Mouse (Mus musculus): ENCODE results near the gene Dnajc1.

The Dnajc1 gene

DNA sequence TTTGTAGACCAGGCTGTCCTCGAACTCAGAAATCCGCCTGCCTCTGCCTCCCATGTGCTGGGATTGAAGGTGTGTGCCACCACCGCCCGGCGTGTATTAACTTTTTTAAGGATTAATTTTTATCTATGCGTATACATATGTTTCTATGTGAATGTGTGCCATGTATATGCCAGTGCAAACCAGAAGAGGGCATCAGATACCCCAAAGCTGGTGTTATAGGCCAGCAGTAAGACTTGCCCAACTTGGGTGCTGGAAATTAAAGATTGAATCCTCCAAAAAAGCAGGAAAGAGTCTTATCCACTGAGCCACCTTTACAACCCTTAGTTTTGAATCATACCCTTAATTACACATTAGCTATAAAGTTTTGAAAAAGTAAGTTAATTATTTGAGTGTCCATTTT is 107.5 kb downstream of the Dnajc1 start:
- DNase-seq, result peak; percentile 21

DNA sequence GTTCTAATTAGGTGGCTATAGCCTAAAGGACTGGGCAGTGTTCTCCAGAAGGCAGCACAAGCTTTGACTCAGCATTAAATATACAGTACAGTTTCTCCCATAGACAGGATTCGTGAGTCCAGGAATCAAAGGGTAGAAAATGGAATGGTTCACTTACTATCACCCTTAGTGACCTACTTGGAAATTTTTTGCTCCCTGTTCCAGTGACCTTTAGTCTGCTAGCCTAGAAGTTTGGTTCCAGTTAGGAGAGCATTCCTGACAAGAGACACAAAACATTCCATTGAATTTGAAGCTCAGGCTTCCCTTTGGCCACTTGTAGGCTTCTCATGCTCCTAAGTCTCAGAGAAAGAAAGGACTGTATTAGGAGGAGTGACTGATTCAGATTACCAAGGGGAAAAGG is 126.9 kb downstream of the Dnajc1 start:
- no peak for DNase-seq

DNA sequence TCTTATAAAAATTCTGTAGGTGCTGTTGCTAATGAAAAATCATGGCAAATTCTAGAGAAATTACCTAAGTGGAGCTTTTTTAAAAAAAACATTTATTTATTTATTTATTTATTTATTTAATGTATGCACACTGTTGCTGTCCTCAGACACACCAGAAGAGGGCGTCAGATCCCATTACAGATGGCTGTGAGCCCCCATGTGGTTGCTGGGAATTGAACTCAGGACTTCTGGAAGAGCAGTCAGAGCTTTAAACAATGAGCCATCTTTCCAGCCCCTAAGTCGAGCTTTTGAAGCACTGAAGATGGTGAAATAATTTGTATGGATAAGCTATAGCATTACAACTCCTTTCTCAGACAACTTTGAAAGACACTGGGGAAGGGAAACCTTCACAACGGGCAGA is 128.1 kb downstream of the Dnajc1 start:
- DNase-seq, result no peak

DNA sequence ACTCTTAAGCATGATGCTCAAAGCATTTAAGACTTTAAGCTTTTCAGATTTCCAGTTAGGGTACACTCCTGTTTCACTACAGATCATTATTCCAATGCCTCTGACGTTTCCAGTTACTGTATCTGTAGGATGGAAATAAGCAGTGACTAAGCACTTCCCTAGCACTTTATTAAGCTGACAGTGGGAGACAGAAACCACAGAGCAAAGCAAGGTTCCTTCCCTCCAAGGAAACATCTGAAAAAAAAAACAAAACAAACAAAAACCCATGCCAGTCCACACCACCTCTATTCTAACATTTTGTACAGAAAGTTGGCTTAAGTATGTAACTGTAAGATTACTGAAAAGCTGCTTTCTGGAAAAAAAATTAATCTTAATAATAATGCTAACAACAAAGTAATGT is 130.3 kb downstream of the Dnajc1 start:
- no peak for DNase-seq

DNA sequence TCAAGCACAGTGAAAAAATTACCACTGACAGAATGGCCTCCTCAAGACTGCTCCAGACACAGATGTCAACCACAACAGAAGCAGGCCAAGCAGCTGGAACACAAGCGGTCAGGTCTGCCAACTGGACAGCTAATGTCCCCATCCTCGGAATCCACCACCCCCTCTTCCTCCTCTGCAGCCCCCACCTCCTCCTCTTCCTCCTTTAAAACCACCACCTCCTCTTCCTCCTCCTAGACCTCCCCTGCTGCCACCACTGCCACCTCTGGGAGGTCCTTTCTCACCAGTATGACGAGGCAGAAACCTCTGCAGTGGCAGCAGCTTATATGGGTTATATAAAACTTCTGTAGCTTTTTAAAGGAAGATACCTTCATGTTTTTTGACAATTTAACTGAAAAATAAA is 143.4 kb downstream of the Dnajc1 start:
- DNase-seq, result no peak

DNA sequence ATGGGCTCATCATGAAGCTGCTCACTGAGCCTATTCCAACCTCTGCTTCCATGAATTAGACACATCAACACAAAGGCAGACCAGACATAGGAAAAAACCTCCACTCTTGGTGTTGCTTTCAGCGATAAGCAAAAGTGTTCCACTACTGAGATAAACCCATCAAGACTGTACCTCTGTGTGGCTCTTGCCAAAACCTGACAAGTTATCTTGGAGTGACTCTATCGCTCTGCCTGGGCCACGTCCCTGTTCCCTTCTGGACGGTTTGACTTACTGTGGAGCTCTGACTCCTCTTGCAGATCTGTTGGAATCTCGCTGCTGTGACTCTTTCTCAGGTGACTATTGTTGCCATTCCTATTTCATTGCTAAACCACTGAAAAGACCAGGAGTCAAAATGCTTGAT is 157.1 kb downstream of the Dnajc1 start:
- no peak for DNase-seq

DNA sequence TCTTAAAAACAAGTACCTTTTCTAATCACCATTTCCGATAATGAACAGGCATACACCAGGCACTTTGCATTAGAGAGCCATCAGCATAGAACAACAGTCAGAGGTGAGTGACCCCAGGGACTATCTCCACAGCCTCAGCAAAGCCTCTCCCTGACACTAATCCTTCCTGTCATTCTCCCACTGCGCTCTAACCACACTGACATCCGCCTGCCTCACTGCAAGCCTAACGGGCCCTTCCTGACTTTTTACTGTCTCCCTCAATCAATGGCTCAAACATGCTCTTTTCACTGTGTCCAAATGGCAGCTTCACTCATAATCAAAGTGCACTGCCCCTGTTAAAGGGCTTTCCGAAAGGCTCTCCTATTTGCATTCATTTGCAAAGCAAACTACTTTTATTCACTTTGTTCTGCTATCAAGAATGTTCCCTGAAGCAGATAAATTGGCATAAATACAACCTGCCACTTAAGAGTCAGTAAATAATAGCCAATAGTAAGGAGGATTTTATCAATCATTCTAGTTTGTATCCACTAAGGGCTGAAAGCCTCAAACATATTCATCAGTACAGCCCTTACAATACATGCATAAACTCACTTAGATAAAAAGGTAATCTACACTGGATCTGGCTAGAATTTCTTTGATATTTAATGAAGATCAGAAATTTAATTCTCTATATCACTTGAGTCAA is 159.6 kb downstream of the Dnajc1 start:
- DNase-seq, result no peak

DNA sequence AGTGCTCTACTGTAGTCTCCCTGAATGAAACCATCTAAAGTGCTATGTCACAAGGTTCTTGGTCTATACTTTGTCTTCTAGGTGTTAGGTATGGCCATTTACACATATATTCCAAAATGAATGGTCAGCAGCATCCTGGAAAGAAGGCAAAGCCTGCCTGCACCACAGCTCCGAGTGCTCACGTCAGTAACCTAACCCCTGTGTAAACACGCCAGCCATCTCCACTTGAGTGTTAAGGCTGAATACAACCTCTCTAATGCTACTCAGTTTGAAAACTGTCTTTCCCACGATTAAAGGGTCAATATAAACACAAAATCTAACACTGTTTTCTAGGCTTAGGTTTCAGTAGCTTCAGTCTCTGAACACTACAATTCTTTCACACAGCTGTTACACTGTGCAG is 161.5 kb downstream of the Dnajc1 start:
- DNase-seq, result no peak

DNA sequence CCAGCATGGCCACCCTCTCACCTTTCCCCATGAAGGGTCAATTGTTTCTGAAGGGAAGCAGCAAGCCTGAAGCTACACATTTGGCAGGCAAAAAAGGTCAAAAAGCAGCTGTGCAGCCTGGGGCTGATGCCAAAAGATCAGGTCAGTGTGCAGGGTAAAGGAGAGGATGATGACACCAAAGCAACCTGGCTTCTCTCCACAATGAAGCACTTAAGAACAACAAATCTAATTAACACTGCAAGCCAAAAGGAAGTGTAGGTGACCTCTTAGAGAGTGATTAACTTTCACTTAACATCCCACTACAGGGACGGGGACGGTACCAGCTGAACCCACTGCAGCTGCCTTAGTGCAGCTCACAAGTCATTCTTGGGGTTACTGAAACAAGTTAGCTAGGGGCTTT is 163.4 kb downstream of the Dnajc1 start:
- no peak for DNase-seq

DNA sequence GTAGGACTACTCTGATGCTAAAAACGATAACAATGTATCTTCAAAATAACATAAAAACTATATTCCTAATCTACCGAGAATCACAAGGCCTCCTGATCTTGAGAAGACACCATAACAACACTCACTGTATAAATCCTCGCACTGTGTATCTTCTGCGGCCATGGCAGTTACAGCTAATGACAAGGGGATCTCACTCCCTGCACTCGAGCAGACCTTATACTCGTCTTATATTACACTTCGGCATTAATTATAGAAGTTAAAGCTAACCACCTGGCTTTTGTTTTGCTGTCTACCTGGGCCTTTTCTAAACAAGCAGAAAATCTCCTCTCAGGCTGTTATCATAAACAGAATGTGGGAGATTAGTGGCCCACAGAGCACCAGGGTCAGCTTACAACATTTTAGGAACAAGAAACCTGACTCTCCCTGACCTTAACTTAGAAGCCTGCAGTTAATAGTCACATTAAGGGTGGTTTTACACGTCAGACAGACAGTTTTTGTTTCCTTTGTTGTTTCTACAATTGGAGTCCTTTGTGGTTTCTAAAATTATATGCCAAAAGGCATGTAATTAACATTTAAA is 164.1 kb downstream of the Dnajc1 start:
- no peak for DNase-seq

DNA sequence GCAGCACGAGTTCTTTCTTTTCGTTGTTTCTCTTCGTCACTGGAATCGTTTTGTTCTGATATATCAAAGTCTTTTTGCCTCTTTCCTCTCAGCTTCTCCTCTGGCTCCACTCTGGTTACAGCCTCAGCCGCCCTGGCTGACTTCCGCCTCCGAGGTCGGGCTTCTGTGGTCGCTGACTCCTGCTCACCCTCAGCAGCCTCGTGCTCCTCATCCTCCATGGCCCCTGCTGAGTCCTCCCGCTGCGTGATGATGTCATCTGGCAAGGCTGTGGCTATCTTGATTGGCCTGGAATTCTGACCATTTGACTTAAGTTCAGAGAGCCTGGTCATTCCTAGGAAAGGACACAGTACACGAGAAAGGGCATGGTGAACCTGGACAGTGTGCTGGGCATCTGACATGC is 173.1 kb downstream of the Dnajc1 start:
- no peak for DNase-seq

DNA sequence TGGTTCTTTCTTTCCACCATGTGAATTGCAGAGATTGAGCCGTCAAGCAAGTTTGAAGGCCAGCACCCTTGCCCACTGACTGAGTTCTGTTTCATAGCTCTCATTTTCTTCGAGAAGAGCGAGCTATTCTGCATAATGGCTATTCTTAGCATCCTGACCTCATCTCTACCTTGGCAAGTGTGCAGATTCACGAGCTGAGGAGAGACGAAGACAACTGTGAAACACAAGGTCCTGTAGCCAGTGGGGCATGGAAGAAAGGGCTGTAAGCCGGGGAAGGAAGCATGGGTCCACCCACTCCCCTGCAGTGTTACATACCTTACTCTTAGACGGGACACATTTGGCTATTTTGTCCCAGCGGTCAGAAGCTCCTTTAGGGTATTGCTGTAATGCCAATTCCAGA is 173.5 kb downstream of the Dnajc1 start:
- no peak for DNase-seq

DNA sequence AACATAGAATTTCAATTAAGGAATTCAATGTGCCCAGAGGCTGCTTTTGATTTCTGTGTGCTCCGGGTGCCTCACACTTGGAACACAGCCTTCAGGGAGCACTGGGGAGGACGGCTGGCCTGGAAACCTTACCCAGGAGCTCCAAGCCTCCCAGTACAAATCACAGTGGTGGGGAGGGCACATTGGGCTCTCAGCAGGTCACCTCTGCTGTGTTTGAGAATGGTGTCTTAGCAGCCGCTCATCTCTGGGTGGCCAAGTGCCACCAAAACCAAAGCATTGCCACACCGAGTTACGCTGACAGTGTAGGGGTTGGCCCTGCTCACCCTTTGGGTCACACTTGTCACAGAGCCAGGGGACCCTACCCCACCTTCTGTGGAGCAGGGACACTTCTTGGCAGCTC is 174.1 kb downstream of the Dnajc1 start:
- no peak for DNase-seq

DNA sequence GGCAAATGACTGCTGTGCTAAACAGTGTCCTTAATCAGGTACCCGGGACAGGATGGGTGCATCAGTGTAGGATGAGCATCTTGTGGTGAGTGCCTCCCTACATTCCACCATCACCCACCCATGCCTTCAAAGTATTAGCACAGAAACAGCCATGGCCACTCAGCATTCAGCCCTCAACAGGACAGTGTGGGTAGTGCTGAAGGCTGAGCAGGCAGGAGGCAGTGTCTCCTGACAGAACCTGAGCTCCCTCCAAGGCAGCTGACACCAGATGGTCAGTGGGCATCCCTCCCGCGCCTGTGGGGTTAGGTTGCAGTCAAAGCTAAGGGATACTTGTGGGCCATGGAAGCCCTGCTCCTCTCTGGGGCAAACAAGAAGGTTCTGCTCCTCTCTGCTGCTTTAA is 174.8 kb downstream of the Dnajc1 start:
- DNase-seq, result no peak

DNA sequence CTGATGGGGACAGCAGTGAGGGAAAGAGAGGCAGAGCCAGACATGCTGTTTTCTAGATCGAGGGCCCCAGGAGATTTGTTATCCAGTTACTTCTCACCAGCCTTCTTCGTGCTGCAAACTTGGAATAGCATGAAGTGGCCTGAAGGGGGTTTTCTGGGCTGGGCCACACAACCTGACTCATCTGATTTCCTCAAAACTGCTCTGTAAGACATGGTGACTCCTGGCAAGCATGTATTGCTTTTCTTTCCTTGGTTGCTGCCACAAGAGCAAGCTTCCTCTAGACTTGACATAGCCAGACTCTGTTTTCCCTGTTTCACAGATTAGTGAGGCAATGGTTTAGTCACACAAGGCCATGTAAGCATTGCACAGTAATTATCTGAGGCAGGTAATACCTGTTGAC is 178.6 kb downstream of the Dnajc1 start:
- no peak for DNase-seq

DNA sequence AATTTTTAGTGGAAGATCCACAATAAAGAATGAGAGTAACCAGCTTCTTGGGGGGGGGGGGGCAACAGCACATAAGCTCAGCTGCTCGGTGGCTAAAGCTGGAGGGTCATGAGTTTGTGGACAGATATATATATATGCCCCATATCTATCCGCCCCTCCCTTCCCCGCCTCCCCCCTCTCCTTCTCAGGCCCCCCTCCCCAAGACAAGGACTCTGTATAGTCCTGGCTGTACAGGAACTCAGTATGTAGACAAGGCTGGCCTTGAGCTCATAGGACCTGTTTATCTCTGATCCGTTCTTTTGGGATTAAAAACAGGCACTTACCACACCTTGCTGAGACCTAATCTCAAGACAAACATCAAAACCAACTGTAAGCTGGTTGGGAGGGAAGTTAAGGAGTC is 182.7 kb downstream of the Dnajc1 start:
- DNase-seq, result no peak

DNA sequence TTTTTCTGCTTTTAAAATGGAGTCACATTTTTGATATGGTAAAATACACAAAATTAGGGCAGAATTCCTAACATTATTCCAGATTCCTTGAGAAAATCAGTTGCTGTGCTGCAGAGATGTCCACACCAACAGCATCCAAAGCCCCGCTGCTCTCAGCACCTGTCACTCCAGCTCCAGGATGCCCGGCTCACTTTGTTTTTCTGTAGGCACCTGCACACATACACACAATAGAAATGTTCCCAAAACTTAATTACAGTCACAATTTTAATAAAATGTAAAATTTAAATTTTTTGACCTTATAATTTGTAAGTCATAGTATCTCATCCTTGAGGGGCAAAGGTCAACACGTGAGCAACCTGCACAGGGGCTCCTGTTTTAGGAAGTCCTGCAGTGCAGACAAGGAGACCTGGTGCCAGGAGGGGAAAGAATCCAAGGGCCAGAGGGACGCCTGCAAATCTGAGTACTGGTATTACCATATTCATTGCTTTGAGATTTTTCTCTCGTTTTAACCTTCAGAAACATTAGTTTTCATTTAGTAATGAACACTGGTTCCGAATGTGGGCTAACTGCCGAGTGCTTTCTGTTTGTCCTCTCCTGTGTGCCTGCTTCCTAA is 183.3 kb downstream of the Dnajc1 start:
- DNase-seq, result no peak

DNA sequence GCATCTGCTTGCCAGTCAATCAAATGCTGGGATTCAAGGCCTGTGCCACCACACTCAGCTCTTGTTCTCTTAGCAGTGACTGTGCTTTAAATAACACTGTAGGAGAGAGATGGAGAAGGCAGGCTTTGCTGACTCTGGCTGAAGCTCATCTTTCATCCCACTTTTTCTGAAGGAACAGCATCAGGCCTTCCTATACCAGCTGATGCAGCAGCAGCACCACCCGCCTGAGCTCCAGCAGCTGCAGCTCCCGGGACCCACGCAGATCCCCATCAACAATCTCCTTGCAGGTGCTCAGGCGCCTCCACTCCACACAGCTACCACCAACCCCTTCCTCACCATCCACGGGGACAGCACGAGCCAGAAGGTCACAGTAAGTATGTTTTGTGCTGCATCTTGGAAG is 184.1 kb downstream of the Dnajc1 start:
- no peak for DNase-seq

DNA sequence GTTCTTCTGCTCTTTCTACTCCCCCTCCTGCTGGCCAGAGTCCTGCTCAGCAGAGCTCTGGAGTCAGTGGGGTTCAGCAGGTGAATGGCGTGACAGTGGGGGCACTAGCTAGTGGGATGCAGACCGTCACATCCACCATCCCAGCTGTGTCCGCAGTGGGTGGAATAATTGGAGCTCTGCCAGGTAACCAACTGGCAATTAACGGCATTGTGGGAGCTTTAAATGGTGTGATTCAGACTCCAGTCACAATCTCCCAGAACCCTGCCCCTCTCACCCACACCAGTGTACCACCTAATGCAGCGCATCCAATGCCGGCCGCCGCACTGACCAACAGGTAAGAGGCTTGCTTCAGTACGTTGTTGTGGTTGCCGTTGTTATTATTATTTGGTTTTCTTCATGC is 185.8 kb downstream of the Dnajc1 start:
- DNase-seq, result no peak

DNA sequence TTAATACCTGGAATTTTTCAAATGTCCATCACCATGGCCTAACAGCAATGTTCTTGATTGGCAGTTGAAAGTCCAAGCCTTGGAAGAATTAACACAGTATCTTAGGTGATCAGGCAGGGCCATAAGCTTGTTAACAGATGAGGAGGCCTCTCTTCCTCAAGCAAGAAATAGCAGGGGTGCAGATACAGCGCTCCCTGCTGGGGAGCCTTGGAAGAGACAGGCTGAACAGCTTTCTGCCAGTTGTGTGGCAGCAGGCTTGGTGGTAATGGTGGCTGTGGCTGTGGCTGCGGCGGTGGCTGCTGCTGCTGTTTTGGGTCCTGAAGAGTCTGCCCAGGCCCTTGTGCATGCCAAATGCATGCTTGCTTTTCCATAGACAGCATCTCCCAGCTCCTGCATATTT is 187.5 kb downstream of the Dnajc1 start:
- DNase-seq, result peak; percentile 78

DNA sequence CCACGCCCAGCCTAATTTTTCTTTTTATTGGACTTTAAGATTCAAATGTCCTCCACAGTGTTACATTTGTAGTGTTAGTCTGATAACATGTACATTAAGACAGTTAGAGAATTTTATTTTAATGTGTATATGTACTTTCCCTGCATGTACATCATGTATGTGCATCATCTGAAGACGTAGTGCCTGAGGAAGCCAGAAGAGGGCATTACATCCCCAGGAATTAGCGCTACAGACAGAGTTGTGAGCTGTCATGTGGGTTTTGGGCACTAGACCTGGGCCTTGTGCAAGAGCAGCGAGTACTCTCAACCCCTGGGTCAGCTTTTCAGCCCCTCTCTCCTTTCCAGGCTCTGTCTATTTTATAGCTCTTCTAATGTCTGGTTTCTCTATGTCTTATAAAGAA is 189.7 kb downstream of the Dnajc1 start:
- DNase-seq, result no peak

DNA sequence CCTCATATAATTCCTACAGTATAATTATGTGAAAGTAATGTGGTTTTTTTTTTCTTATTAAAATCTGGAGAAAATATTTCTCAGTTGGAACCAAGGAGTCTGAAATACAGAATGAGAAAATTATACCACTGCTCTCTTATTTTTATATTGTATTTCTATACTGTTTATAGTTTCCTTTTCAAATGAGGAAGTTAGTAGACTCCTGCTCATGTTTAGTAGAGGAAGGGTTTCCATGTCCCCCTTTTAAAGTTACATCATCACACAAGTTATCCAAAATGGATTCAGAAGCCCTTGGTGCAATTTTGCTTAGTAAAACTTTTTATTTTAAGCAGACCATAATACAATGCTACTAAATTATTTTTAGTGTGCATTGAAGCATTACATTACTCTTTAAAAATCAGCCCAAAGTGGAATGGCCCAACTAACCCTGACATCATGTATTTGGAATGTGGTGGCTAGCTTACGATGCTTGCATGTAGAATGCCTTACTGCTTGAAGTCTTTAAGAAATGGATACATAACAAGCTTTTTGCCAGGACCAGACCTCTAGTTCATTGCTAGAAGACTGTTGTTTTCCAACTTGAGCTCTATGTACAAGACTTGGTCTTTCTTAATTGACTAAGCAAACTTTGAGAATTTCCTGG is 190.7 kb downstream of the Dnajc1 start:
- DNase-seq, result no peak

DNA sequence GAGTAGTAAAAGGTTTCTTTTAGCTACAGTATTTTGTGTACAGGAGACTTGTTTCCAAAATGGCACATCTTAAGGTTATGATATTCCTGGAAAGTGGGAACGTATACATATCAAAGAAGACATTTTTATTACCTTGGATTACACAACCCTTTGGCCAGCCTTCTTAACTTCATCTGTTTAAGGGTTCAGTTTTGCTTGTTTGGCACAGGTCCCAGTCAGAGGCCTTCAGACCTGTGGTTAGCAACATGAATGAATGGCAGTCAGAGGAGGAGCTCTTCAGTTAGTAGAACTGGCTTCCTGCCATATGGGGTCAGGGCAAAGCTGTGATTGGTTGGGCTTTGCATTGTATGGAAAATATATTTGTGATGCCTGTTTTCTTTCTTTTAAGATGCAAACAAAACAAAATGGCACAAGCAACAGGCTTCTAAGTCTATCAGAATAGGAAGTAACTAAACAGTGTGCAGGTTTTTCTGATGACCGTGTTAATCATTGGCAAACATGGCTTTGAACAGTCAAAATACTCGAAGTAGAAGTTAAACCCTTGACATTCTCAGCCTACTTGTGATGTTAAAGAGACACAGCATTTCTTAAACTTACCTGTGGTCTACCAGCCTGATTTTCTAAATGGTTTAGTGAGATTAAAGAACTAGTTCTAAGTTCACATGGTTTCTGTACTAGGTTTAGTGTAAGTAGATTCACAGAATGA is 196.8 kb downstream of the Dnajc1 start:
- DNase-seq, result no peak

DNA sequence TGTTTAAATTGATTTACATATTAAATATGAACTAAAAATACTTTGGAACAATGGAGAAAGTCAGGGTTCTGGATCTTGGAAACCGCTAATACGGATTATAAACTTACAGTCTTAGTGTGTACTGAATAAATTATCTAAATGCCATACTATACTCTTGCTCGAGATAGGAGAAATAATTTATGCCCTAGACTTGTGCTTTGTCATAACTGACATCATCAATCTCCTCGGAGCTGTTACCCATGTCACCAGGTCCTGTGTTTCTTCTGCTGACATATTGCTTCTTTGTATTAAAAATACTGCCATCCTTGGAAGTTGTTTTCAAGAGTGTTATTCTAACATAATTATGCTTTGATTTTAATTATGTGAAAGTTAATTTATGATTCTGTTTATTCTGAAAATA is 197.3 kb downstream of the Dnajc1 start:
- DNase-seq, result no peak
